Mouse (Mus musculus) stomach, embryonic 16.5 days (tissue): ENCODE data around the gene Kiz. TPM values are rescaled to one million over a fixed set of nuclear protein-coding genes. Genes with fewer than 3 reads are reported as not detected.

Source experiments
- ATAC-seq: fragments of 200-750 bp; cut with Nextera tagmentation; 2 replicates; pipeline ENCODE4 v1.8.0; 2017; ENCODE audit warnings: moderate number of reproducible peaks, moderate TSS enrichment; ENCODE audit not compliant: insufficient read depth, low FRiP score
- H3K27ac ChIP-seq: fragments of 300-500 bp; sonication (generic); 2 replicates; pipeline ENCODE4 v1.5.1; 2014; ENCODE audit warnings: low read length
- H3K27me3 ChIP-seq: fragments of 300-500 bp; sonication (generic); 2 replicates; pipeline ENCODE4 v1.6.1; 2014; ENCODE audit warnings: low read length, control low read depth, mixed read lengths; ENCODE audit not compliant: control insufficient read depth, insufficient read depth
- H3K36me3 ChIP-seq: fragments of 300-500 bp; sonication (generic); 2 replicates; pipeline ENCODE4 v1.6.1; 2014; ENCODE audit warnings: low read length; ENCODE audit not compliant: control insufficient read depth, insufficient read depth
- H3K4me1 ChIP-seq: fragments of 300-500 bp; sonication (generic); 2 replicates; pipeline ENCODE4 v1.6.1; 2014; ENCODE audit warnings: low read length, control low read depth, mixed read lengths; ENCODE audit not compliant: control insufficient read depth, insufficient read depth
- H3K4me2 ChIP-seq: fragments of 300-500 bp; sonication (generic); 2 replicates; pipeline ENCODE4 v1.6.1; 2014; ENCODE audit warnings: low read depth, low read length, mixed read lengths
- H3K4me3 ChIP-seq: fragments of 300-500 bp; sonication (generic); replicated peaks from 2 replicates; pipeline ENCODE4 v1.5.1; 2014; ENCODE audit warnings: mild to moderate bottlenecking, low read length
- H3K9ac ChIP-seq: fragments of 300-500 bp; sonication (generic); 2 replicates; pipeline ENCODE4 v1.6.1; 2014; ENCODE audit warnings: low read length
- H3K9me3 ChIP-seq: fragments of 300-500 bp; sonication (generic); replicated peaks from 2 replicates; pipeline ENCODE4 v1.6.1; 2016; ENCODE audit warnings: low read length, control low read depth; ENCODE audit not compliant: control insufficient read depth
- WGBS: fragments of 180-500 bp; shearing (Covaris S2); extraction: QIAGEN DNeasy Blood & Tissue Kit; methylation state at CpG from one replicate; pipeline ENCODE4 v1.1.7; 2014; 5-methylcytosine and 5-hydroxymethylcytosine counted together
- polyA plus RNA-seq: library from polyadenylated mRNA; unstranded; fragments of >200 nt; fragmentation: Nextera tagmentation; extraction: Ambion mirVana; gene quantifications from 2 replicates; pipeline ENCODE4 v1.2.1, GENCODE M21; 2015

The Kiz gene
- polyA plus RNA-seq, 1 experiment from 2014 or later: 26.7 TPM

DNA sequence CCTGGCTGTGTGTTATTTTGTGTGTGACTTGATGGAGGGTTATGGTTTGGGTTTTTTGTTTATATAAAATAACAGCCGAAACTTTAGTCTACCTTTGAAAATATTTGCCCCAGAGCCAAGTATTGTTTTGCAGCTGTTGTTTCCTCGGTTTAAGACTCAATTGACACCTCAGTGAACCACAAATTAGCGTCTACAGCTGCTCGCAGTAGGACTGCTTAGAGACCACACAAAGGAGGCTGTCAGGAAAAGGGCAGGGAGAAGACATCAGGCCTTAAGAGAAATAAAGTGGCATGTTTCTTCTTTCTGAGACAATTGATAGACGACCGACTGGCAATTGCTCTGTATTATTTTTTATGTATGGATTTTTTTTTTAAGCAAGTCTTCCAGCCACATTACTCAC is 100.7 kb downstream of the Kiz start:
- Histone ChIP-seq H3K27ac (no peak overlapping the region), H3K9me3 (no peaks in the 10 kb centered on the region), H3K36me3 (no peaks in the 10 kb centered on the region), H3K9ac (no peak overlapping the region), H3K4me1 (peaks cover 7% of the 10 kb centered on the region; the same call in 1 of the 2 replicates), H3K4me2 (no peak overlapping the region), H3K4me3 (no peak overlapping the region), H3K27me3 (no peaks in the 10 kb centered on the region)
- no peak for ATAC-seq
- WGBS: 66% methylated on average over 6 of the region's 6 CpGs

DNA sequence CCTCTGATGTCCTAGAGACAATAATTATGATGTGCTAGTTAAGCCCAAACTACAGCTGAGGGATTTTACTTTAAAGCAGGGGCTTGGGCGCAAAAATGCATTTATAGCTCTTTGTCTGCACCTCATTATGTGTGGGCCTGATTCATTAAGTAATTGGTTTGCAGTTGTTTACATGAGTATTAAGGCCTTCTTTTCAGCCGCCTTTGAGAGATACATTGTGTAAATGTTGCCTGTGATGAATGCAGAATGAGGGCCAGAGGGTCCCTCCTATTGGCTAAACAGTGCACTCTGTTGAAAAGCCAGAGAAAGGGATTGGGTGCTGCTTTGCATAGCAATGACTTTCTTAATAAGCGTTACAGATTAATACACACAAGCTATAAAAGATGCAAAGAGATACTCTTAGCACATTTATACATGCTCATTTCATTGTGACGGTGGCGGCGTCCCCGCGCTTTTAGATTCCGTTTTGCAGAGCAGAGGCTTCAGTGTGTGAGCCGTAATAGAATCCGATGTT is 102.8 kb downstream of the Kiz start:
- Histone ChIP-seq H3K4me3 (peak overlapping the region; percentile 31), H3K27ac (no peak overlapping the region), H3K4me1 (peaks cover 7% of the 10 kb centered on the region; the same call in 1 of the 2 replicates), H3K4me2 (peak overlapping the region; percentile 62), H3K9me3 (no peaks in the 10 kb centered on the region), H3K27me3 (no peaks in the 10 kb centered on the region), H3K36me3 (no peaks in the 10 kb centered on the region), H3K9ac (0 out of 2 replicates have a peak overlapping the region, but pooled peaks have one; percentile 40)
- ATAC-seq: no peak
- whole genome bisulfite sequencing: 19% methylated on average over 11 of the region's 11 CpGs

DNA sequence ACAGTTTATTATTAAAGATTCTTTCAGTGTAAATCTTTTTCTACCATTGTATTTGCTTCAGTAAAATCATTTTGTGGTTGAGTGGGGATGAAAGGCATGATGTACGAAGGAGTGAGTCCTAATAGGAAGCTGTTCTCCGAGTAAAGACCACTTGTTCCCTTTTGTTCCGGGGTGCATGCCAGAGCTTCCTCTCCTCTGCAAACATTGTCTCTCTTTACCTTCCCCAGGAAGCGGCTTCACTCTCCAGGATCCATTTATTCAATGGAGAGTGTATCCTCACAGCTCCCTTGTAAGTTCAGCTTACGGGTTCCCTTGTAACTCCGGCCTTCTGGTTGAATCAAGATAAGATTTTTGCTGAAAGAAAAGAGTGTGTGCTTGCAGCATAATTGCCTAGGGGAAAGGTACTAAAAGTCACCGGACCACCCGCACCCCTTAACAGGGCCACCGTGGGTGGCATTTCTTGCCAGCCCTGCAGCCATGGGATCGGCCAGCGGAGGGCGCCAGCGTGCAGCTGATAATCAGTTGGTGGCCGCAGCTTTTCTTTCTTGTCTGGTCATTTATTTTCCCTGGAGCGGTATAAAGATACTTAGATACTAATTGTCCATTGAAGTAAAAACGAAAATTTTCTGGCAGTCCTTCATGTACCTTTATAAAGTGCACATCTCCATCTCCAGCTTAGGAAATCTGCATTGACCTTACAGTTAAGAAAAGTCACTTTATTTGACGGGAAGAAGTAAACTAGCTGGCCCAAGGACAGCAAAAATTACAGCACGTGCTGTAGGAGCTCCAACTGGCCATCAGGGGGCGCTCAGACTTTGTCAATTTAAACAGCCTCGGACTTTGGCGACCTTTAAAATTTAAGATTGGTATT is 103.5 kb downstream of the Kiz start:
- H3K27ac ChIP-seq: no peak overlapping the region
- H3K9me3 ChIP-seq: no peaks in the 10 kb centered on the region
- H3K27me3 ChIP-seq: no peaks in the 10 kb centered on the region
- H3K4me3 ChIP-seq: peak overlapping the region; percentile 31
- H3K4me1 ChIP-seq: peaks cover 7% of the 10 kb centered on the region; the same call in 1 of the 2 replicates
- H3K36me3 ChIP-seq: no peaks in the 10 kb centered on the region; the same call in 1 of the 2 replicates
- H3K9ac ChIP-seq: peak overlapping the region; percentile 40; the same call in 1 of the 2 replicates
- H3K4me2 ChIP-seq: peak overlapping the region; percentile 62
- ATAC-seq: peak; percentile 66; the same call in 1 of the 2 replicates
- WGBS: 1% methylated on average over 21 of the region's 21 CpGs

GRCm38 (mm10) chr2:146975024-146975423 is 119.4 kb downstream of the Kiz start:
- no peaks in the 10 kb centered on the region for H3K9me3 ChIP-seq
- no peaks in the 10 kb centered on the region for H3K4me1 ChIP-seq
- ATAC-seq: no peak
- H3K27me3 ChIP-seq: no peaks in the 10 kb centered on the region
- H3K9ac ChIP-seq: no peak overlapping the region
- H3K36me3 ChIP-seq: no peaks in the 10 kb centered on the region
- WGBS: 69% methylated on average over 3 of the region's 3 CpGs
- no peak overlapping the region for H3K4me2 ChIP-seq
- H3K4me3 ChIP-seq: no peak overlapping the region
- no peak overlapping the region for H3K27ac ChIP-seq

DNA sequence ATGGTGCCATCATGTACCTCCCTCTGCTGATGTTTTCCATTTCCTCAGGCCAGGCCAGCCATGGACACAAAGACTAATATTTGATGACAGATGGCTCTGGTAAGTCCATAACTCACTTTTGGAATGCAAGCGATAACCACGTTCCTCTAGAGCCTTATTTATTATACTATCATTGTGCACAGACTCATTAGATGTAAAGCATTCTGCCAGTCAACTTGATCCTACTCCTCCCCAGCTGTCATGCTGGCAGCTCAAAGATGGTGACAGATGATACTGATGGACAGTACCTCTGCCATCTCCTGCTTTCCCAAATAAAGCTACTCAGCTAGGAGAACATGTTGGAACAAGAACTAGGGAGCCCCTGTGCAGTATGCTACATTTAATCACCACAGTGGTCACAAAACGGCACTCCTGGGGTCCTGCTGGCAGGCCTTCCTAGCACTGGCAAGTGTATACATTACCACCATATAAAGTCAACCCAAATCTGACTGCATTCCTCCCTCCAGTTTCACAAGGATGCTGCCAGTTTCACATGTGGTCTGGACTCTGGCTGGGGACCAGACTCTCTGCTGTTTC is 119.9 kb downstream of the Kiz start:
- Histone ChIP-seq H3K4me1 (no peaks in the 10 kb centered on the region), H3K27ac (no peak overlapping the region), H3K9ac (no peak overlapping the region), H3K27me3 (no peaks in the 10 kb centered on the region), H3K4me2 (no peak overlapping the region), H3K4me3 (no peak overlapping the region), H3K36me3 (no peaks in the 10 kb centered on the region), H3K9me3 (no peaks in the 10 kb centered on the region)
- 0 out of 2 replicates have a peak, but pooled peaks have one; percentile 17 for ATAC-seq
- WGBS: 57% methylated on average over 3 of the region's 3 CpGs

DNA sequence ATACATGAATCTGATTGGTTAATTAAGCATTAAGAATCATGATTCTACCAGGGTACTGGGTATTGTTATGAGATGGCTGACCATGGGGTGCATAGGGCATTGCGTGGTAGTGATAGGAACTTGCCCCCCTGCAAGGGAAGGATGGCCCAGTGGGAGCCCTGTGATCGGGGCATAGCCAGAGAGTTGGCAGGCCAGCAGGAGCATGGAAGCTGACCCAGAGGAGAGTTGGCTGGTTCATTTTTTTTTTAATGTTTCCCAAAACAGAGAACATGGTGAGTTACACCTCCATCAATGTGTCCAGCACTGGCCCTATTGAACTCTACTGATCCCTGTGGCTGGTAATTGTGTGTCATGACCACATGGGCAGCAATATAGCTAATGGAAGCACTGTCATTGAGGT is 127.1 kb downstream of the Kiz start:
- no peaks in the 10 kb centered on the region for H3K9me3 ChIP-seq
- ATAC-seq: no peak
- no peaks in the 10 kb centered on the region for H3K27me3 ChIP-seq
- no peak overlapping the region for H3K9ac ChIP-seq
- no peaks in the 10 kb centered on the region for H3K36me3 ChIP-seq
- H3K4me1 ChIP-seq: no peaks in the 10 kb centered on the region
- H3K4me2 ChIP-seq: no peak overlapping the region
- no peak overlapping the region for H3K27ac ChIP-seq
- H3K4me3 ChIP-seq: no peak overlapping the region
- 91% methylated on average over 2 of the region's 2 CpGs for WGBS

- 85% methylated on average over 2 of the region's 2 CpGs for WGBS
- Histone ChIP-seq H3K27me3 (no peaks in the 10 kb centered on the region), H3K4me2 (no peak overlapping the region), H3K27ac (no peak overlapping the region), H3K4me3 (no peak overlapping the region), H3K4me1 (no peaks in the 10 kb centered on the region), H3K9ac (no peak overlapping the region), H3K9me3 (no peaks in the 10 kb centered on the region), H3K36me3 (no peaks in the 10 kb centered on the region)
- no peak for ATAC-seq
These were observed 129.2 kb downstream of the Kiz start for GRCm38 (mm10) chr2:146984831-146985230.

DNA sequence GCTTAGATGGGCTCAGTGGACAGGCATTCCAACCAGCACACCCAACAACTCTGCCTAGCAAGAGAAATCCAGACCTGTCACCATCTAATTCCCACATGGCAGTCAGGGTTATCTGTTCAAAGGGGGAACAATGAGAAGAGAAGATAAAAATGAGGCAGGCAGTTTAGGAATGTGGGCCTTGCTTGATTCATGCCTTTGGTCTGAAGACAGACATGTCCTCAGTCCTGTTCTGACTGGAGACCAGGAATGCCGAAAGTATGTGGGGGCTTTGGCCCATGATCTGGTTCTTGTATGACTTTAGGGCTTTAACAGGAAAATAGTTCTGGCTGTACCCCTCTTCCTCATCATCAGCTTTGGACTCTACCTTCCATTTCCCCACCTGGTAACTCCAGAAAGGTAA is 130.1 kb downstream of the Kiz start:
- 84% methylated on average over 1 of the region's 1 CpGs for WGBS
- no peaks in the 10 kb centered on the region for H3K9me3 ChIP-seq
- H3K27ac ChIP-seq: no peak overlapping the region
- no peaks in the 10 kb centered on the region for H3K27me3 ChIP-seq
- H3K4me2 ChIP-seq: no peak overlapping the region
- H3K36me3 ChIP-seq: no peaks in the 10 kb centered on the region
- H3K4me3 ChIP-seq: no peak overlapping the region
- no peak for ATAC-seq
- no peaks in the 10 kb centered on the region for H3K4me1 ChIP-seq
- H3K9ac ChIP-seq: no peak overlapping the region

- H3K4me2 ChIP-seq: no peak overlapping the region
- H3K4me3 ChIP-seq: no peak overlapping the region
- H3K9me3 ChIP-seq: no peaks in the 10 kb centered on the region
- no peaks in the 10 kb centered on the region for H3K4me1 ChIP-seq
- H3K27me3 ChIP-seq: no peaks in the 10 kb centered on the region
- ATAC-seq: no peak
- no peaks in the 10 kb centered on the region for H3K36me3 ChIP-seq
- H3K27ac ChIP-seq: no peak overlapping the region
- no peak overlapping the region for H3K9ac ChIP-seq
These were observed 130.8 kb downstream of the Kiz start for GRCm38 (mm10) chr2:146986429-146986828.
